ENCODE assay signal across 8 mouse cellular contexts in the genomic region with DNA sequence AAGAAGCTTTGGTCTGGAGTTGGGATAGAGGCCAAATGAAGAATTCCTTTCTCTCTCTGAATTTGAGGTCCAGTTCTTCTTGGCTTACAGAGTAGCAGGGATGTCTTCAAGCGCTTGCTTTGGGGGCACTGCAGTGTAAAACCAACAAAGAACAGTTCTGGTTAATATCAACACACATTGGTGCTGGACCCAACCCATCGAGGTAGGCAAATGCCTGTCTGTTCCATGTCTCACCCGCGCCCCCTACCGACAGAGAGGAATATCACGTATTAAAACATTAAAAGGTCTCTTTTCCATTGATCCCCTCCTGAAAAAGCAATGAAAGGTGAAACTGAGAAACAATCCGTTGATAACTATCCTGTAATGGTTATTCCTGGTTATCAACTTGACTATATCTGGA. TPM values are rescaled to one million over a fixed set of nuclear protein-coding genes. Genes with fewer than 3 reads are reported as not detected.
A peak's percentile ranks its signal among the peaks of the same experiment; 100 is the strongest.
DNase-seq lines count a peak whose midpoint lies in the region; ATAC-seq and TF ChIP-seq lines count a peak whose summit lies in the region.

No protein-coding gene starts in this region.

- no peaks in the 10 kb centered on the region for H3K36me3 ChIP-seq in C2C12 (ENCODE audit: control insufficient read depth, insufficient read depth)
- no peaks in the 10 kb centered on the region for H3K36me3 ChIP-seq in lung, embryonic 14.5 days (ENCODE audit: insufficient read depth)

- no peaks in the 10 kb centered on the region for H3K4me1 ChIP-seq in lung, embryonic 14.5 days (ENCODE audit: insufficient read depth)

- TF ChIP-seq CTCF in C2C12 (IDR thresholded peaks at IDR 0.05; ENCODE audit: control insufficient read depth, insufficient read depth, insufficient read length): peak; percentile 25
- TF ChIP-seq CTCF in lung, embryonic 14.5 days (IDR thresholded peaks at IDR 0.05; ENCODE audit: low read depth): peak; percentile 87

- no peak overlapping the region for H3ac ChIP-seq in C2C12 (ENCODE audit: control insufficient read depth, insufficient read length, low read depth)

- ATAC-seq in granulocyte monocyte progenitor cell, adult 5-6 weeks (replicated peaks; ENCODE audit: poor library complexity, severe bottlenecking): peak; percentile 89
- no peak for ATAC-seq in lung, embryonic 14.5 days (ENCODE audit: insufficient read depth)

- no peak overlapping the region for H3K27ac ChIP-seq in lung, embryonic 14.5 days (ENCODE audit: low read depth)

- DNase-seq in Muller cell, postnatal 12 days (ENCODE audit: inconsistent ontology term): peak; percentile 68
- DNase-seq in cerebellum, postnatal 10 days: peak; percentile 90 to 92
- DNase-seq in layer of hippocampus, adult 8-10 months (ENCODE audit: low spot score in 2 of 2): peak; percentile 51 to 85
- peak; percentile 88 for DNase-seq in lung, embryonic 14.5 days
- DNase-seq in right cerebral cortex, postnatal 4 days: peak; percentile 75
- peak; percentile 86 for DNase-seq in urinary bladder, postnatal 25 days (ENCODE audit: low spot score)

- no peak overlapping the region for H3K4me3 ChIP-seq in C2C12 (ENCODE audit: insufficient read depth, poor library complexity, severe bottlenecking)
- no peak overlapping the region for H3K4me3 ChIP-seq in lung, embryonic 14.5 days (ENCODE audit: low read depth, low read length)

- no peak overlapping the region for H3K4me2 ChIP-seq in lung, embryonic 14.5 days

- no peaks in the 10 kb centered on the region for H3K79me2 ChIP-seq in C2C12 (ENCODE audit: control insufficient read depth, insufficient read depth)

- 4% methylated on average over 7 of the region's 7 CpGs for whole genome bisulfite sequencing in lung, embryonic 14.5 days

- H3K9ac ChIP-seq in lung, embryonic 14.5 days: no peak overlapping the region

- no peaks in the 10 kb centered on the region for H3K27me3 ChIP-seq in C2C12 (ENCODE audit: control insufficient read depth, insufficient read depth, insufficient read length)
- H3K27me3 ChIP-seq in lung, embryonic 14.5 days (ENCODE audit: insufficient read depth, low read length): no peaks in the 10 kb centered on the region

- no peaks in the 10 kb centered on the region for H3K79me3 ChIP-seq in C2C12 (ENCODE audit: low read depth)

- H3K9me3 ChIP-seq in lung, embryonic 14.5 days (ENCODE audit: low read depth, low read length): no peaks in the 10 kb centered on the region

TF ChIP-seq in C2C12, 6 proteins besides CTCF, POLR2A, EP300 and RAD21:
- TF ChIP-seq MYOG (IDR thresholded peaks at IDR 0.05; ENCODE audit: control insufficient read depth, extremely low read depth, insufficient read length) (no peak), FOSL1 (IDR thresholded peaks at IDR 0.05; ENCODE audit: insufficient read depth, low read length, poor library complexity, severe bottlenecking) (no peak), MAX (IDR thresholded peaks at IDR 0.05) (no peak), USF1 (IDR thresholded peaks at IDR 0.05; ENCODE audit: low read depth) (no peak), CEBPB (IDR thresholded peaks at IDR 0.05; ENCODE audit: low read depth) (no peak), MYOD1 (IDR thresholded peaks at IDR 0.05; ENCODE audit: control insufficient read depth, insufficient read length, low read depth) (no peak)

RNA-seq across cellular contexts. Expression of a gene that starts 7.9 kb away (rescaled TPM):
- 14.3 TPM for polyA plus RNA-seq in C2C12 (2012; fragmentation: generic; extraction: Trizol)
- total RNA-seq in granulocyte monocyte progenitor cell, adult 5-6 weeks (2014; fragmentation: Nextera tagmentation): 12.8 and 18.8 TPM in 2 replicates
- total RNA-seq in granulocyte monocyte progenitor cell, adult 5-6 weeks (2017): 11.3 and 24.0 TPM in 2 replicates
- total RNA-seq in layer of hippocampus, adult 8-10 months (2022): 10 to 100 TPM; 48.9 to 51.9 (median 49.3) TPM
- 23.9 and 25.1 TPM in 2 replicates for polyA plus RNA-seq in lung, embryonic 14.5 days (2014; fragmentation: Nextera tagmentation; extraction: Ambion mirVana)

RNA-seq across cellular contexts. Expression of a gene that starts 19.0 kb away (rescaled TPM):
- 2.4 TPM for polyA plus RNA-seq in C2C12 (2012; fragmentation: generic; extraction: Trizol)
- 3.2 and 4.4 TPM in 2 replicates for total RNA-seq in granulocyte monocyte progenitor cell, adult 5-6 weeks (2014; fragmentation: Nextera tagmentation)
- total RNA-seq in granulocyte monocyte progenitor cell, adult 5-6 weeks (2017): 3.6 and 4.1 TPM in 2 replicates
- total RNA-seq in layer of hippocampus, adult 8-10 months (2022): 10 to 100 TPM; 11.4 to 18.4 (median 12.8) TPM
- 6.1 and 7.4 TPM in 2 replicates for polyA plus RNA-seq in lung, embryonic 14.5 days (2014; fragmentation: Nextera tagmentation; extraction: Ambion mirVana)

RNA-seq across cellular contexts. Expression of a gene that starts 53.2 kb away (rescaled TPM):
- polyA plus RNA-seq in C2C12 (2012; fragmentation: generic; extraction: Trizol): 26.9 TPM
- 64.5 and 70.1 TPM in 2 replicates for total RNA-seq in granulocyte monocyte progenitor cell, adult 5-6 weeks (2014; fragmentation: Nextera tagmentation)
- 71.8 and 85.0 TPM in 2 replicates for total RNA-seq in granulocyte monocyte progenitor cell, adult 5-6 weeks (2017)
- 10 to 100 TPM; 40.7 to 43.8 (median 41.8) TPM for total RNA-seq in layer of hippocampus, adult 8-10 months (2022)
- 42.4 and 46.6 TPM in 2 replicates for polyA plus RNA-seq in lung, embryonic 14.5 days (2014; fragmentation: Nextera tagmentation; extraction: Ambion mirVana)
